Mouse (Mus musculus) midbrain, embryonic 13.5 days (tissue): ENCODE measurements at regions not wholly inside any gene's neighbourhood (a gene's known extent, or its start where the extent isn't known, plus 50 kb on each side); places are given as distances from the start of the nearest gene placed in this dataset.

Source experiments
- ATAC-seq: fragments of 200-750 bp; cut with Nextera tagmentation; 2 replicates; pipeline ENCODE4 v1.8.0; 2017; ENCODE audit warnings: mild to moderate bottlenecking, moderate TSS enrichment, moderate library complexity
- H3K27ac ChIP-seq: fragments of 300-500 bp; sonication (generic); 2 replicates; pipeline ENCODE4 v1.5.1; 2015; ENCODE audit warnings: inconsistent platforms, mild to moderate bottlenecking, moderate library complexity
- H3K27me3 ChIP-seq: fragments of 300-500 bp; sonication (generic); 2 replicates; pipeline ENCODE4 v1.6.1; 2015; ENCODE audit warnings: mild to moderate bottlenecking, inconsistent platforms
- H3K36me3 ChIP-seq: fragments of 300-500 bp; sonication (generic); 2 replicates; pipeline ENCODE4 v1.6.1; 2015; ENCODE audit warnings: mild to moderate bottlenecking, inconsistent platforms
- H3K4me1 ChIP-seq: fragments of 300-500 bp; sonication (generic); replicated peaks from 2 replicates; pipeline ENCODE4 v1.6.1; 2015; ENCODE audit warnings: inconsistent platforms
- H3K4me2 ChIP-seq: fragments of 300-500 bp; sonication (generic); replicated peaks from 2 replicates; pipeline ENCODE4 v1.6.1; 2015; ENCODE audit warnings: moderate library complexity, mild to moderate bottlenecking, inconsistent platforms
- H3K4me3 ChIP-seq: fragments of 300-500 bp; sonication (generic); replicated peaks from 2 replicates; pipeline ENCODE4 v1.5.1; 2015; ENCODE audit warnings: mild to moderate bottlenecking, inconsistent platforms
- H3K9ac ChIP-seq: fragments of 300-500 bp; sonication (generic); replicated peaks from 2 replicates; pipeline ENCODE4 v1.6.1; 2015; ENCODE audit warnings: mild to moderate bottlenecking, inconsistent platforms
- H3K9me3 ChIP-seq: fragments of 300-500 bp; sonication (generic); 2 replicates; pipeline ENCODE4 v1.6.1; 2016; ENCODE audit warnings: mild to moderate bottlenecking, inconsistent platforms
- WGBS: fragments of 180-500 bp; shearing (Covaris S2); methylation state at CpG from one replicate; pipeline ENCODE4 v1.1.7; 2015; 5-methylcytosine and 5-hydroxymethylcytosine counted together

DNA sequence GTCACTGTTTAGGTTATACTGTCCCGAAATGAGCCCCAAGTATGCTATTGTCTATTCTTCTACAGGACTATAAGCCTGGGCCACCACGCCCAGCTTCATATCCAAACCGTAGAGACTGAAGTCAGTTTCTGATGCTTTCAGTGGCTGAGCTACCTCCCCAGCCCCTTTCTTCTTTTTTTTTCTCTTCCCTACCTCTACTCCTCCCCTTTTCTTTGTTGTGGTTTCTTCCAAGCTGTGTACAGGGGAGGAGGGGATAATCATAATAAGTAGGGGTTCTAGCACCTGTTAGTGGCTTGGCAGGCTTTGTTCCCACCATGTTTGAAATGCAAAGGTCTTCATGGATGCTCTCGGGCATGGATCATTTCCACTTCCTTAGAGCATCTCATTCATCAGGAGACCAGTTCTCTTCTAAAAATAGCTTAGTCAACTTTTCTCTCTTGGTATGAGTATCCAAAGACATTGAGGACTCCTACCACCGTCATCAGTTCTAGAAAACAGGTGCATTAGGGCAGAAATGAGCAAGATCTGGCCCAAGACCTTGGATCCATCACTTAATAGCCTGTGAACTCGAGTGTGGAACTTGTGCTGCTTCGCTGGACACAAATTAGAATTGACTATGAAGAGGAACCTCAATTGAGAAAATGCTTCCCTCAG, 1383.5 kb downstream of the Gsdmc2 start:
- H3K36me3 ChIP-seq, result no peaks in the 10 kb centered on the region
- WGBS, result 91% methylated on average over 7 of the region's 7 CpGs
- H3K27ac ChIP-seq, result no peak overlapping the region
- H3K9ac ChIP-seq, result no peak overlapping the region
- no peak overlapping the region for H3K4me3 ChIP-seq
- ATAC-seq, result no peak
- no peaks in the 10 kb centered on the region for H3K27me3 ChIP-seq
- H3K4me2 ChIP-seq, result no peak overlapping the region
- H3K9me3 ChIP-seq, result no peaks in the 10 kb centered on the region
- peaks cover 5% of the 10 kb centered on the region; the same call in 1 of the 2 replicates for H3K4me1 ChIP-seq

DNA sequence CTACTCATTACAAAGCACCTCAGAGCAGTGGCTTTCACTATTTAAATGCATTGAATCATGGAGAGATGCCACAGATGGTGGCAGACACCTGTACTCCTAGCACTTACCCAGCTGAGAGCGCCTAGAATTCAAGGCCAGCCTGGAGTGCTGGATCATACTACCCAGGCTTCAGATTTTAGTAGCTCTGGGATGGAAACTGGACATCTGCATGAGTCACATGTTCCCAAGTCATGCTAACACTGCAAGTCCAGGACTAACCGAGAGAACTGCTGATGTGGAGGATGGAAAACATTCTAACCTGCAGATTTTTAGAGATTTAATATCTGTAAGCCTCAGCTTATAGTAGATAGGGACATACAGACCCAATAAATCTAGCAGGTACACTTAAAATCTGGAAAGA, 1384.3 kb downstream of the Gsdmc2 start:
- Histone ChIP-seq H3K9me3 (no peaks in the 10 kb centered on the region), H3K9ac (no peak overlapping the region), H3K36me3 (no peaks in the 10 kb centered on the region), H3K27ac (no peak overlapping the region), H3K4me2 (no peak overlapping the region), H3K4me3 (no peak overlapping the region), H3K27me3 (no peaks in the 10 kb centered on the region), H3K4me1 (peaks cover 5% of the 10 kb centered on the region; the same call in 1 of the 2 replicates)
- 84% methylated on average over 2 of the region's 2 CpGs for WGBS
- ATAC-seq, result no peak

DNA sequence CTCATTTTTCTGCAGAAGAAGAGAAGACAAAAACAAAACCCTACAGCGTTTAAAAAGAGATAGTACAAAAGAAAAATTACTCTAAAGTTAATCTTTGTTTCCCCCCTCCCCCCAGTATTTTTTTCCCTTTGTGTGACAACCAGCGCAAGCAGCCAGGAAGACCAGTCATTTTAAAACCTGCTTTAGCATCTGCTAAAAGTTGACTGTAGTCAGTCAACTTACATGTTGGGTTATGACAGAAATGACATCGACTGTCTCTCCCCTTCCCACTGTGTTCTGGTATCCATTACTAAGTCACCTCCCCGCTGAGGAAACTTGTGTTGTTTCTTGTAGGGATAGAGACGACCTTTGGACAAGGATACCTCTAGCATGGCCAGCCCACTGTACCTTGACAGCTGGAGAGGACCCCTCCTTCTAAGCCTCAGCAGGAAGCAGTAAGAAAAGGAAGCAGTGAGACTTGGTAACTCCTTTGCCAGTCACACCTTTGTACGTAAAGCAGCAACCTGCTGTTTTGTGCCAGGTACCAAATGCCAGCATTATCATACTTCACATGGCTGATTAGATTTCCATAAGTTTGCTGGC, 1384.9 kb downstream of the Gsdmc2 start:
- H3K27ac ChIP-seq, result no peak overlapping the region
- H3K36me3 ChIP-seq, result no peaks in the 10 kb centered on the region
- no peak overlapping the region for H3K4me3 ChIP-seq
- no peaks in the 10 kb centered on the region for H3K9me3 ChIP-seq
- 75% methylated on average over 6 of the region's 6 CpGs for WGBS
- H3K4me2 ChIP-seq, result no peak overlapping the region
- peaks cover 5% of the 10 kb centered on the region; the same call in 1 of the 2 replicates for H3K4me1 ChIP-seq
- no peaks in the 10 kb centered on the region for H3K27me3 ChIP-seq
- no peak overlapping the region for H3K9ac ChIP-seq
- no peak for ATAC-seq

DNA sequence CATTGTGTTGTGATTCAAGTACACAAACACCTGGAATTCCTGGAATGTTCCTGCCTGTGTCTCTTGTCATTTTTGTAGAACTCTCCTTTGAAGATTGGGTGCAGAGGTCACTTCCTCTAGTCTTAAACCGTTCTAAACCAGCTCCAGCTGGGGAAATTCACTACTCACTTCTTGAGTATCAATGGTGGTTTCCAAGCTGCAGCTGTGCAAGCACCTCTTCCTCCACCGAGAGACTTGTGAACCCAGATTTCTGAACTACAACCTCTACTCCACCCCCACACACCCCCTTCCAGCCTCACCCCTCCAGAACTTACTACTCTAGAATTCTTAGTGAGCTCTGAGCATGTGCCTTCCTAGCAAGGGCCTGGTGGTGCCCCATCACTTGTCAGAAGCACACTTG, 1387.0 kb downstream of the Gsdmc2 start:
- no peaks in the 10 kb centered on the region for H3K27me3 ChIP-seq
- no peaks in the 10 kb centered on the region for H3K36me3 ChIP-seq
- no peak overlapping the region for H3K27ac ChIP-seq
- no peak overlapping the region for H3K4me2 ChIP-seq
- H3K4me3 ChIP-seq, result no peak overlapping the region
- peaks cover 5% of the 10 kb centered on the region; the same call in 1 of the 2 replicates for H3K4me1 ChIP-seq
- 64% methylated on average over 2 of the region's 2 CpGs for WGBS
- no peak overlapping the region for H3K9ac ChIP-seq
- H3K9me3 ChIP-seq, result no peaks in the 10 kb centered on the region
- ATAC-seq, result no peak

DNA sequence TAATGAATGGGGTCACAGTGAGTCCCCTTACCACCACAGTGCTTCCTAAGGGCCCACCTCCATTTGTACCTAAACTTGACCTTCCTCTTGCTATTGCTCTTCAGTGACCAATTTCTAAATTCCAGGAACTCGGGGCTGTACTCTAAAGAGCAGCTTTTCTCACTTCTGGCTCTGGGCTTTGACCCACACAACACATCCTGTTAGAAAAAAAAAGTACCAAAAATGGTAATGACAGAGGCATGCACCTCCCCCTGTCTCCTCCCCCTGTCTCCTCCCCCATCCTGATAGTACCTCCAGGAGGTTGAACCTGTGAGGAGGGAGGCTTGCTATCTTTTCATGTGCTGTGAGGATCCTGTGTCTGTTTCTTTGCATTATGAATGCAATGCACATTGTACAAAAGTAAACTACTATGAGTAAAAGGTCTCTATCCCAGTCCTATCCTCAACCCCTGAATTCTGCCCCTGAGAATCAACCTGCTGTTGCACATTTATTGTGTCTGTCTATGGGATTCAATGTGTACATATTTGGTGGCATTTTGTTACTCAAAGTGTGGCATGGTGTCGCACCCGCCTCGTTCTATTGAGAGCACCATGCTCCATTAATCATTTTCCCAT, 1387.8 kb downstream of the Gsdmc2 start:
- no peak for ATAC-seq
- Histone ChIP-seq H3K27me3 (no peaks in the 10 kb centered on the region), H3K4me2 (no peak overlapping the region), H3K27ac (no peak overlapping the region), H3K36me3 (no peaks in the 10 kb centered on the region), H3K9me3 (no peaks in the 10 kb centered on the region), H3K4me1 (no peaks in the 10 kb centered on the region), H3K4me3 (no peak overlapping the region), H3K9ac (no peak overlapping the region)
- 72% methylated on average over 4 of the region's 4 CpGs for WGBS

DNA sequence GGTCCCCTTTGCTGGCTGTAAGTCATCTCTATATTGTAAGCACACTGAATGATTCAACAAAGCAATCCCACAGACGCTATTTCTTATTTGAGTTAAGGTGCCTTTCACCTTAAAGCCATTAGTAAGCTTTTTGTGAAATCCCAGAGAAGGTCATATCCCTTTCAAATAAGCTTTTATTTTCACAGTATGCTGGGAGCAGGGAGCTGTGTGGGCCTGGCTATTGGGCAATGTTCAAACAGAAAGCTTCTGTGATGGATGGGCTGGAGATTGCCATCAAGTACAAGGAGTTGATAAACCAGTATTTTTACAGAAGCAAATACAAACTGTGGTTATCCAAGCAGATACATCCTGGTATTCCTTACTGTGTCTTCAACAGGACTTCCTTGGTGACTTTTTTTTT, 1389.0 kb downstream of the Gsdmc2 start:
- no peak overlapping the region for H3K27ac ChIP-seq
- no peak overlapping the region for H3K4me3 ChIP-seq
- no peak overlapping the region for H3K9ac ChIP-seq
- H3K36me3 ChIP-seq, result no peaks in the 10 kb centered on the region
- no peak overlapping the region for H3K4me2 ChIP-seq
- no peaks in the 10 kb centered on the region for H3K27me3 ChIP-seq
- ATAC-seq, result no peak
- 72% methylated on average over 1 of the region's 1 CpGs for WGBS
- H3K9me3 ChIP-seq, result no peaks in the 10 kb centered on the region
- H3K4me1 ChIP-seq, result no peaks in the 10 kb centered on the region

DNA sequence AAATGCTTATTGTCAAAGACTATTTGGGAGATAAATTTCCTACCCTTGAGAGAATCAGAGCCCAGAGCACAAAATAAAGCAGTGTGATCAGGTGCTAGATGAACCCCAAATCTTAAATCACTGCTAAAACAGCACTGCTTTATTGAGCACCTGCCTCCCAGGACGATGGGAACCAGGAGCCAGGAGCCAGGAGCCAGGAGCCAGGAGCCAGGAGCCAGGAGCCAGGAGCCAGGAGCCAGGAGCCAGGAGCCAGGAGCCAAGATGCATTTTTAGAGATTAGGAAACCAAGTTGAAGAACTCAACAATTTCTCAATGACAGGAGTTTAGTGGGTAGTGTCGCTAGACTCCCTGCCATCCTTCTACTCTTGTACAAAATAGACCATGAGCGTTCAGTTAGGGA, 1396.9 kb downstream of the Gsdmc2 start:
- Histone ChIP-seq H3K9me3 (no peaks in the 10 kb centered on the region), H3K4me2 (no peak overlapping the region), H3K9ac (no peak overlapping the region), H3K36me3 (no peaks in the 10 kb centered on the region), H3K4me3 (no peak overlapping the region), H3K27me3 (no peaks in the 10 kb centered on the region), H3K27ac (no peak overlapping the region), H3K4me1 (no peaks in the 10 kb centered on the region)
- WGBS, result 91% methylated on average over 3 of the region's 3 CpGs
- ATAC-seq, result no peak

GRCm38 (mm10) chr15:62439211-62439610, 1405.8 kb downstream of the Gsdmc2 start:
- no peaks in the 10 kb centered on the region for H3K9me3 ChIP-seq
- no peak overlapping the region for H3K27ac ChIP-seq
- no peaks in the 10 kb centered on the region for H3K36me3 ChIP-seq
- H3K9ac ChIP-seq, result no peak overlapping the region
- WGBS, result 90% methylated on average over 5 of the region's 5 CpGs
- no peak overlapping the region for H3K4me2 ChIP-seq
- H3K4me1 ChIP-seq, result no peaks in the 10 kb centered on the region
- H3K4me3 ChIP-seq, result no peak overlapping the region
- ATAC-seq, result no peak
- no peaks in the 10 kb centered on the region for H3K27me3 ChIP-seq

DNA sequence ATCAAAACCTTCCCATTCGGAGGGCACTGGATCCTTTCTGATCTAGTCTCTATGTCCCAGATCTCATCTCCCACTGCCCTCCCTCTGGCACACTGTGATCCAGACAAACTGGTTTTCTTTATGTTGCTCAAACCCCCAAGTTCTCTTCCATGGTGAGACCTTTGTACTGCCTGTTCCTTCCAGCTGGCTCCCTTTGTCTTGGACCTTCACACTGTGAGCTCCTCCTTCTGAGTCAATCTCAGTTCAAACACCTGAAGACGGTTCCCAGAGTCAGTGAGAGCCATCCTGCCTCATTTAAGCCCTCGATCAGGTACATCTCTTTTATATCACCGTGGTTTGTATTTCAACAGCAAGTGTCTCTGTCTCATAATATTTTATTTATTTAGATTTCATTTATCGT, 1408.3 kb downstream of the Gsdmc2 start:
- no peak overlapping the region for H3K27ac ChIP-seq
- no peak overlapping the region for H3K4me2 ChIP-seq
- ATAC-seq, result no peak
- H3K27me3 ChIP-seq, result no peaks in the 10 kb centered on the region
- no peaks in the 10 kb centered on the region for H3K4me1 ChIP-seq
- no peak overlapping the region for H3K9ac ChIP-seq
- H3K9me3 ChIP-seq, result no peaks in the 10 kb centered on the region
- WGBS, result 85% methylated on average over 5 of the region's 5 CpGs
- H3K36me3 ChIP-seq, result no peaks in the 10 kb centered on the region
- no peak overlapping the region for H3K4me3 ChIP-seq

DNA sequence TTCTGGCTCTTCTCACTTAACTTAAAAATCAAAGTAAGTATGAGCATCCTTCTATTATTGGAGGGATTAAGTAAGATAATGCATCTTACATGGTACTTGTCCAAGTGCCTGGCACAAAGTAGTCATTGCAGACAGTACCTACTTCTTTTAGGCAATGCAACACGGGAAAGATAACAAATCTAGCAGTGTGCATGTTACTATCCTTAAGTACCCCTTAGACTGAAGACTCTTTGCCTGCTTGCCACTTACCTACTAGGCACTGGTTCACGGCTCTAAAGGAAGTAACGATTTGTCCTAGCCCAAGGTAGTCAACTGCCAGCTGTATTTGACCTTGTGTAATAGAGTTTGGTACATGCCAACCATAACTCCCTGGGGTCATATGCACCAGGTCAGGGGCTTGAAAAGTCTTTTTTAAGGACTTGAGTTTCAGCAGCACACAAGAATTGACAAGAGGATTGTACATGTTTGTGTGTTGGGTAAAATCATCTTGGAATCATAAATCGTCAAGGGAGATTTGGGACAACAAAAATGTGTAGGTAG, 1409.8 kb downstream of the Gsdmc2 start:
- no peak overlapping the region for H3K27ac ChIP-seq
- no peak overlapping the region for H3K9ac ChIP-seq
- H3K4me2 ChIP-seq, result no peak overlapping the region
- no peaks in the 10 kb centered on the region for H3K27me3 ChIP-seq
- 94% methylated on average over 4 of the region's 4 CpGs for WGBS
- no peak for ATAC-seq
- no peaks in the 10 kb centered on the region for H3K9me3 ChIP-seq
- no peaks in the 10 kb centered on the region for H3K4me1 ChIP-seq
- H3K36me3 ChIP-seq, result no peaks in the 10 kb centered on the region
- H3K4me3 ChIP-seq, result no peak overlapping the region

- H3K4me3 ChIP-seq, result no peak overlapping the region
- H3K4me2 ChIP-seq, result no peak overlapping the region
- H3K27me3 ChIP-seq, result no peaks in the 10 kb centered on the region
- H3K4me1 ChIP-seq, result no peaks in the 10 kb centered on the region
- no peak overlapping the region for H3K9ac ChIP-seq
- ATAC-seq, result no peak
- no peaks in the 10 kb centered on the region for H3K36me3 ChIP-seq
- H3K9me3 ChIP-seq, result no peaks in the 10 kb centered on the region
- no peak overlapping the region for H3K27ac ChIP-seq
- 96% methylated on average over 1 of the region's 1 CpGs for WGBS
Measured at GRCm38 (mm10) chr15:62432742-62433245, 1412.2 kb downstream of the Gsdmc2 start.

GRCm38 (mm10) chr15:62431150-62431678, 1413.8 kb downstream of the Gsdmc2 start:
- H3K4me1 ChIP-seq, result no peaks in the 10 kb centered on the region
- no peak for ATAC-seq
- 81% methylated on average over 1 of the region's 1 CpGs for WGBS
- H3K27me3 ChIP-seq, result no peaks in the 10 kb centered on the region
- no peak overlapping the region for H3K27ac ChIP-seq
- no peak overlapping the region for H3K4me2 ChIP-seq
- H3K9me3 ChIP-seq, result no peaks in the 10 kb centered on the region
- no peak overlapping the region for H3K9ac ChIP-seq
- no peak overlapping the region for H3K4me3 ChIP-seq
- no peaks in the 10 kb centered on the region for H3K36me3 ChIP-seq
